Mouse (Mus musculus) kidney, embryonic 16.5 days (tissue): ENCODE results near the gene Ttyh3. TPM values are rescaled to one million over a fixed set of nuclear protein-coding genes. Genes with fewer than 3 reads are reported as not detected.

Source experiments
- ATAC-seq: fragments of 200-750 bp; cut with Nextera tagmentation; 2 replicates; pipeline ENCODE4 v1.8.0; 2017; ENCODE audit warnings: moderate TSS enrichment; ENCODE audit not compliant: low FRiP score, low TSS enrichment
- H3K27ac ChIP-seq: fragments of 300-500 bp; sonication (generic); 2 replicates; pipeline ENCODE4 v1.5.1; 2014; ENCODE audit warnings: low read length
- H3K27me3 ChIP-seq: fragments of 300-500 bp; sonication (generic); 2 replicates; pipeline ENCODE4 v1.6.1; 2014; ENCODE audit warnings: low read length, control low read depth, mixed read lengths; ENCODE audit not compliant: insufficient read depth
- H3K36me3 ChIP-seq: fragments of 300-500 bp; sonication (generic); 2 replicates; pipeline ENCODE4 v1.6.1; 2014; ENCODE audit warnings: low read length, control low read depth, mixed read lengths; ENCODE audit not compliant: insufficient read depth
- H3K4me1 ChIP-seq: fragments of 300-500 bp; sonication (generic); 2 replicates; pipeline ENCODE4 v1.6.1; 2014; ENCODE audit warnings: low read length, control low read depth, mixed read lengths; ENCODE audit not compliant: insufficient read depth
- H3K4me2 ChIP-seq: fragments of 300-500 bp; sonication (generic); replicated peaks from 2 replicates; pipeline ENCODE4 v1.6.1; 2014; ENCODE audit warnings: low read depth, low read length
- H3K4me3 ChIP-seq: fragments of 300-500 bp; sonication (generic); 2 replicates; pipeline ENCODE4 v1.5.1; 2014; ENCODE audit warnings: mild to moderate bottlenecking, low read length
- H3K9ac ChIP-seq: fragments of 300-500 bp; sonication (generic); replicated peaks from 2 replicates; pipeline ENCODE4 v1.6.1; 2014; ENCODE audit warnings: low read length
- H3K9me3 ChIP-seq: fragments of 300-500 bp; sonication (generic); 2 replicates; pipeline ENCODE4 v1.6.1; 2016; ENCODE audit warnings: low read length, control low read depth
- whole genome bisulfite sequencing: fragments of 180-500 bp; shearing (Covaris S2); extraction: QIAGEN DNeasy Blood & Tissue Kit; methylation state at CpG from one replicate; pipeline ENCODE4 v1.1.7; 2014; 5-methylcytosine and 5-hydroxymethylcytosine counted together
- polyA plus RNA-seq: library from polyadenylated mRNA; unstranded; fragments of >200 nt; fragmentation: Nextera tagmentation; extraction: Ambion mirVana; gene quantifications from 2 replicates; pipeline ENCODE4 v1.2.1, GENCODE M21; 2015

Gene Ttyh3
- polyA plus RNA-seq, 1 experiment from 2014 or later = 28.4 TPM

DNA sequence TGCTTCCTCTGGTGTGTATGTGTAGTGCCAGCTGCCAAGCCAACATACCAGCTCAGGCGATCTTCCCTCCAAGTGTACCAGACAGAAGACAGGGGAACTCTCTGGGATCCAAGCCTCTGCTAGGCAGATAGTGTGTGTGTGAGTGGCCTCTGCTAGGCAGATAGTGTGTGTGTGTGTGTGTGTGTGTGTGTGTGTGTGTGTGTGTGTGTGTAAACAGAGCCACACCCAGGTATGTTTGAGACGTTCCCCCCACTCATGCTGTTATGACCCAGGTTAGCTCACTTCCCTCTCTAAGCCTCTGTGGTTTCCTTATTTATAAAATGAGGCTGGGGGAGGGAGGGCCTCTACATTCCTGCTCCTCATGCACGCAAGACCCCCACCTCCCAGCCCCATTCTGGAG, 52.4 kb downstream of the Ttyh3 start:
- Histone ChIP-seq H3K4me3 (no peak overlapping the region), H3K27ac (no peak overlapping the region), H3K27me3 (no peaks in the 10 kb centered on the region), H3K4me1 (peaks cover 24% of the 10 kb centered on the region), H3K4me2 (no peak overlapping the region), H3K9ac (no peak overlapping the region), H3K9me3 (no peaks in the 10 kb centered on the region), H3K36me3 (no peaks in the 10 kb centered on the region)
- 51% methylated on average over 3 of the region's 3 CpGs for WGBS
- no peak for ATAC-seq

GRCm38 (mm10) chr5:140594846-140595245, 54.0 kb downstream of the Ttyh3 start:
- WGBS = 70% methylated on average over 5 of the region's 5 CpGs
- H3K4me2 ChIP-seq = no peak overlapping the region
- no peak overlapping the region for H3K4me3 ChIP-seq
- no peaks in the 10 kb centered on the region for H3K36me3 ChIP-seq
- no peak for ATAC-seq
- H3K9ac ChIP-seq = no peak overlapping the region
- H3K27ac ChIP-seq = no peak overlapping the region
- no peaks in the 10 kb centered on the region for H3K9me3 ChIP-seq
- H3K27me3 ChIP-seq = no peaks in the 10 kb centered on the region
- H3K4me1 ChIP-seq = peaks cover 10% of the 10 kb centered on the region

GRCm38 (mm10) chr5:140589082-140589774, 59.6 kb downstream of the Ttyh3 start:
- no peak overlapping the region for H3K4me3 ChIP-seq
- no peaks in the 10 kb centered on the region for H3K9me3 ChIP-seq
- WGBS = 86% methylated on average over 16 of the region's 16 CpGs
- no peak overlapping the region for H3K27ac ChIP-seq
- H3K36me3 ChIP-seq = no peaks in the 10 kb centered on the region
- no peak overlapping the region for H3K4me2 ChIP-seq
- no peak for ATAC-seq
- peaks cover 2% of the 10 kb centered on the region; the same call in 1 of the 2 replicates for H3K4me1 ChIP-seq
- no peaks in the 10 kb centered on the region for H3K27me3 ChIP-seq
- no peak overlapping the region for H3K9ac ChIP-seq

GRCm38 (mm10) chr5:140583732-140584368, 65.0 kb downstream of the Ttyh3 start:
- H3K27ac ChIP-seq = no peak overlapping the region
- H3K9ac ChIP-seq = 0 out of 2 replicates have a peak overlapping the region, but pooled peaks have one; percentile 9
- no peaks in the 10 kb centered on the region for H3K9me3 ChIP-seq
- H3K4me3 ChIP-seq = no peak overlapping the region
- 40% methylated on average over 6 of the region's 6 CpGs for WGBS
- H3K4me2 ChIP-seq = no peak overlapping the region
- H3K4me1 ChIP-seq = peaks cover 41% of the 10 kb centered on the region
- no peak for ATAC-seq
- no peaks in the 10 kb centered on the region for H3K27me3 ChIP-seq
- no peaks in the 10 kb centered on the region for H3K36me3 ChIP-seq

GRCm38 (mm10) chr5:140582995-140583731, 65.7 kb downstream of the Ttyh3 start:
- Histone ChIP-seq H3K36me3 (no peaks in the 10 kb centered on the region), H3K4me2 (no peak overlapping the region), H3K27ac (no peak overlapping the region), H3K4me3 (no peak overlapping the region), H3K9me3 (no peaks in the 10 kb centered on the region), H3K4me1 (peaks cover 41% of the 10 kb centered on the region), H3K9ac (0 out of 2 replicates have a peak overlapping the region, but pooled peaks have one; percentile 9), H3K27me3 (no peaks in the 10 kb centered on the region)
- ATAC-seq = no peak; the same call in 1 of the 2 replicates
- 38% methylated on average over 8 of the region's 8 CpGs for WGBS

GRCm38 (mm10) chr5:140581569-140581968, 67.3 kb downstream of the Ttyh3 start:
- Histone ChIP-seq H3K9me3 (no peaks in the 10 kb centered on the region), H3K4me2 (0 out of 2 replicates have a peak overlapping the region, but pooled peaks have one; percentile 1), H3K4me1 (peaks cover 41% of the 10 kb centered on the region), H3K4me3 (no peak overlapping the region), H3K9ac (no peak overlapping the region), H3K36me3 (no peaks in the 10 kb centered on the region), H3K27me3 (no peaks in the 10 kb centered on the region), H3K27ac (peak overlapping the region; percentile 28; the same call in 1 of the 2 replicates)
- ATAC-seq = peak; percentile 66
- 3% methylated on average over 5 of the region's 5 CpGs for WGBS

DNA sequence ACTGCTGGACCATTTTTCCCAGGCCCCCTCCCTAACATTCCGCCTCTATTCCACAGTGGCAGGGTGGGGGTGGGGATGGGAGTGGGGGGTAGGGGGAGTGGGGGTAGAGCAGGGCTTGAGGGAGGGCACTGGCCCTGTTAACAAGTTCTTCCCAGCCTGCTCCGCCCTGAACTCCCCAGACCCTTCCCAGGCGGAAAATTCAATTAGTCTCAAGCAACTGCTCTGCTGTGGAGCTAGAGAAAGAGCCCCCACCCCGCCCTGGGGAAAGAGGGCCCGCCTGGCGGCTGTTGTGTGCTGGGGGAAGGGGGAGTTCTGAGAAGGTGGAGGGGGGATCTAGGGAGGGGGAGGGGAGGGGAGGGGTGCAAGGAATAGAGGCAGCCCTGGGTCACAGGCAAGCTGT, 69.1 kb downstream of the Ttyh3 start:
- Histone ChIP-seq H3K27me3 (no peaks in the 10 kb centered on the region), H3K36me3 (no peaks in the 10 kb centered on the region), H3K4me2 (no peak overlapping the region), H3K27ac (peak overlapping the region; percentile 32; the same call in 1 of the 2 replicates), H3K9ac (0 out of 2 replicates have a peak overlapping the region, but pooled peaks have one; percentile 11), H3K4me3 (no peak overlapping the region), H3K4me1 (peaks cover 46% of the 10 kb centered on the region), H3K9me3 (no peaks in the 10 kb centered on the region)
- ATAC-seq = peak; percentile 62
- 15% methylated on average over 6 of the region's 6 CpGs for WGBS

DNA sequence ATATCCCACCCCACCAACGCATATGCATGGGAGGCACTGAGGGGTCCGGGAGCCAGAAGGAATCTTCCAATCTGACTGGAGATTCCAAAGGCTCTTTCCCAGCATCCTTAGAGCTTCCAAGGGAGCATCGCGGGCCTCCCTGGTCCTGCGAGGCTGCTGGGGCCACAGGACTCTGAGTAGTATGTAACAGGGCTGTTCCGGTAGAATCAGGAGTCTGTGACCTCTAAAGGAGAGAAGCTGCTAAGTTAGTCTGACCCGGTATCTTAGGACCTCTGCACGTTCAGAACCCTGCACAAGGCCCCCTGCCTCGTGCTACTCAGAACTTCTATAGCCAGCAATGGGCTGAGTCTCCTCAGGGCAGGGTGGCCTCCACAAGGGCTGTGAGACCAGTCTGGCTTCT, 69.6 kb downstream of the Ttyh3 start:
- Histone ChIP-seq H3K27ac (peak overlapping the region; percentile 32; the same call in 1 of the 2 replicates), H3K9ac (0 out of 2 replicates have a peak overlapping the region, but pooled peaks have one; percentile 11), H3K4me3 (no peak overlapping the region), H3K36me3 (no peaks in the 10 kb centered on the region), H3K9me3 (no peaks in the 10 kb centered on the region), H3K4me2 (no peak overlapping the region), H3K4me1 (peaks cover 44% of the 10 kb centered on the region), H3K27me3 (no peaks in the 10 kb centered on the region)
- WGBS = 44% methylated on average over 9 of the region's 9 CpGs
- no peak; the same call in 1 of the 2 replicates for ATAC-seq

DNA sequence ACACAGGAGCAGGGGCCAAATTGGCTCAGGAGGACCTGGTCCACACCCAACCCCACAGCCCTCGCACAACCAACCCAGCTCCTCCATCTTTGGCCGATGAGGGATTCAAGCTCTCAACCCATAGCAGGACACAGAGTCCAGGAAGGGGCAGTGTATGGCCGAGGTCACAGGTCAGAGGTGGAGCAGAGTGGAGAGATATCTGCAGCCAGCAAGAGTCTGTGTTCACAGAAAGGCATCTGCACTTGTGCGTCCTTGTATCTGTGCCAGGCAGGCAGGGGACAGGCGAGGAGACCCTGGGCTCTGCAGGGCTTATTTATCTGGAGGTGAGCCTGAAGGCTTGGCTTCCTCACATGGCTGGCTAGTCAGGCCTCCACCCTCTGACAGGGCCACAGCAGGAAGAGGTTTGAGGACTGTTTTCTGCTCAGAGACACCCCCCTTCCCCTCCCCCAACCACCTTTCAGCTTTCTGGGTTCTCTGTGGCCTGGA, 73.4 kb downstream of the Ttyh3 start:
- Histone ChIP-seq H3K4me3 (no peak overlapping the region), H3K9ac (no peak overlapping the region), H3K36me3 (no peaks in the 10 kb centered on the region), H3K4me2 (no peak overlapping the region), H3K4me1 (peaks cover 18% of the 10 kb centered on the region), H3K27me3 (no peaks in the 10 kb centered on the region), H3K9me3 (no peaks in the 10 kb centered on the region), H3K27ac (no peak overlapping the region)
- no peak for ATAC-seq
- 53% methylated on average over 5 of the region's 5 CpGs for WGBS
